Mouse (Mus musculus) urinary bladder, adult 18-20 months (tissue): ENCODE measurements around the gene Klf16.

Source experiments
- DNase-seq, 2 experiments: peaks; one replicate each; pipeline ENCODE4 v3.0.0; 2022; ENCODE audit warnings: low spot score in 2 of 2, mixed read lengths in 2 of 2

The Klf16 gene

DNA sequence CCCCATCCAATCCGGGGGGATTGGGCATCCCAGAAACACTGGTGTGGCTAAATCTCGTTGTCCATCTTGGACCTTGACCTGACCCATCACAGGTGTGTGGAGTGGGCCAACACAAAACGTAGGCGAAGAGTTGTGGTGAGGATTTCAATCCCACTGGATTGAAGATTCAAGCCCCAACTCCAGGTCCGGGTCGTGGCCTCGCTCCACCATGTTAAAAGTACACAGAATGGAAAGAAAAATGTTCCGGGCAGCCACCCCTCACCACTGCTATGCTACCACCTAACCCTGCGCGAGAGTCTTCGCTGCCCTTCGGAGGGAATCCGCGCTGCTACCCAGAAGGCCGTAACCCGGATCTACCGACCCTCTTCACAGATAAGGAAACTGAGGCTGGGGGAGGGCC is 1.2 kb downstream of the Klf16 start:
- no peak for DNase-seq

DNA sequence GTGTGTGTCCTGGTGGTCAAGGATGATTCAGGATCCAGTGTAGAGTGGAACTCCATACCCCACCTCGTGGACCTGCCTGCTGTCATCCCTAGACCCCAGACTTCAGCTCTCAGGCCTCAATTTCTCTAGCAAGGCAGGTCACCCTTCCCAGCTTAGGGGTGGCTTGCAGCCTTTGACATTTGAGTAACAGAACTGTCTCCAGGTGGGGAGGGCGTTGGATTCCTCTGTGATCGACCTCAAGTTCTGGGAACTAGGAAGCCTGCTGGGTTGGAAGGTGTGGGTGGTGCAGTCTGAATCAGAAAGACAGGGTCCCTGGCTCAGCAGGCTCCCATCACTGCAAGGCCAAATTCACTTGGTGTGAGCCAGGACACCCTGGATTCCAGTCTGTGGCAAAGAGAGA is 2.2 kb downstream of the Klf16 start:
- no peak for DNase-seq

- no peak for DNase-seq
Measured at GRCm38 (mm10) chr10:80573944-80574343, 3.2 kb downstream of the Klf16 start.

- DNase-seq, result no peak
Measured at GRCm38 (mm10) chr10:80572477-80572876, 4.6 kb downstream of the Klf16 start.

GRCm38 (mm10) chr10:80570871-80571836 is 6.0 kb downstream of the Klf16 start:
- no peak for DNase-seq

- no peak for DNase-seq
Measured at GRCm38 (mm10) chr10:80570419-80570818, 6.7 kb downstream of the Klf16 start.

- DNase-seq, result peak in 1 of 2 experiments; percentile 42
Measured at GRCm38 (mm10) chr10:80569664-80570066, 7.5 kb downstream of the Klf16 start.

DNA sequence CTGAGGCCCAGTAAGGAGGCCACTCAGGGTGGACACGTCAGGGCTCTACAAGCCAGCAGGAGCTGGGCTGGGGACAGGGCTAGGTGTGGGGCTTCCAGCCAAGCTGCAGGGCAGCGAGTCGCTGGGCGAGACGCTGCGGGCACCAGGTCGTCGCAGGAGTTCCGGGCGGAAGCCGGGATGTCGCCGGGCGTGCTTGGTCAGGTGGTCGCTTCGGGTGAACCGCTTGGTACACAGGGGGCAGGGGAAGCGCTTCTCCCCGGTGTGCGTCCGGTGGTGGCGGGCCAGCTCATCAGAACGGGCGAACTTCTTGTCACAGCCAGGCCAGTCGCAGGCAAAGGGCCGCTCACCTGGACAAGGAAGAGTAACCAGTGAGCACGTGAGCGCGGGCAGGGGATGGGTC is 8.2 kb downstream of the Klf16 start:
- DNase-seq, result no peak

DNA sequence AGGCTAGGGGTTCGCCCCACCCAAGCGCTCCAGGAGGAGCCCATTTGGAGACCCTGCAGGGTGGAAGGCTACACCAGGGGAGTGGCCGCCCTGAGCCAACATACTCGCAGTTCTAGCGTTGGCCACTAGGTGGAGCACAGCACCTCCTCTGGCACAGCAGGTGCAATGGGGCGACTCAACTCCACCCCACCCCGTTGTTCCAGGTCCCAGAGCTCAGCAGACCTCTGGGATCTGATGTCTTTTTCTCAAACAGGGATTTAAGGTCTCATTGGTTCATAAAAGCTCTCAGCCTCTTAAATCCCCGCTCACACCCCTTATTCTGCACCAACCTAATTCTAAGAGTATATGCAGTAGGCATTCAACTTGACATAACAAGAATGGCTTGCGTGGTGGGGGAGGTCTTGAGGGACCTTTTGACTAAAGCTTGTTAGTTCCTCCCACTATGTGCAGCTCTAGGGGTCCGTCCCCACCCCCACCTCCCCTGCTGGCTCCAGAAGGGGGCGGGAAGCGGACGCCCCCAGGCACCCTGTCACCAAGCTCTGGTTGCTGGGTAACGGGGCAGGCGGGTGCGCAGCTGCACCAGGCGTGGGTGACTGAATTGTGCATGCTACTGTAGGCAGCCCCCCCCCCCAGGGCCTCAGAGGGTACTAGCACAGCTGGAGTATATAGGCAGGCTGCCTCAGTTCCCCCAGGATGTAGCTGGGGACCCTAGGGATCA is 10.6 kb downstream of the Klf16 start:
- peak; percentile 61 to 82 for DNase-seq

GRCm38 (mm10) chr10:80561116-80561944 is 15.8 kb downstream of the Klf16 start, which contains the start of gene Rexo1:
Rexo1 (minus strand) TSS chr10:80561560.
- peak; percentile 89 to 93 for DNase-seq

DNA sequence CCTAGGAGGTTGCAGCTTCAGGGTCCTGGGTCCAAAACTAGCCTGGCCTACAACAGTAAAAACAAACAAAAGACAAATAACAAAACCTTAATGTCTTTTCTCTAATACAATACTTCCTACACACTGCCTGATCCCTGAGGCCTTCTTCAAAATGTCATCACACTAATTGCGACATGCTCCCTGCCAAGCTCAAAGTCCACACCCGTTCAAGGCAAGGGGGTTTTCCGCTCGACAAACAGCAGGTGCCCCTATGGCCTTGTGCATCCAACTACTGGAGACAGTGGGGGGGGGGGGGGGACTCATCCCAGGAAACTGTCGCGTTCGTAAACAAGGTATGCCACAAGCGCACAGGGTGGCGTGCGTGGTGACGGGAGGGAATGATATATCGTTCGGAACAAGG is 16.5 kb downstream of the Klf16 start:
- no peak for DNase-seq

- DNase-seq, result no peak
Measured at GRCm38 (mm10) chr10:80559431-80559830, 17.7 kb downstream of the Klf16 start.

DNA sequence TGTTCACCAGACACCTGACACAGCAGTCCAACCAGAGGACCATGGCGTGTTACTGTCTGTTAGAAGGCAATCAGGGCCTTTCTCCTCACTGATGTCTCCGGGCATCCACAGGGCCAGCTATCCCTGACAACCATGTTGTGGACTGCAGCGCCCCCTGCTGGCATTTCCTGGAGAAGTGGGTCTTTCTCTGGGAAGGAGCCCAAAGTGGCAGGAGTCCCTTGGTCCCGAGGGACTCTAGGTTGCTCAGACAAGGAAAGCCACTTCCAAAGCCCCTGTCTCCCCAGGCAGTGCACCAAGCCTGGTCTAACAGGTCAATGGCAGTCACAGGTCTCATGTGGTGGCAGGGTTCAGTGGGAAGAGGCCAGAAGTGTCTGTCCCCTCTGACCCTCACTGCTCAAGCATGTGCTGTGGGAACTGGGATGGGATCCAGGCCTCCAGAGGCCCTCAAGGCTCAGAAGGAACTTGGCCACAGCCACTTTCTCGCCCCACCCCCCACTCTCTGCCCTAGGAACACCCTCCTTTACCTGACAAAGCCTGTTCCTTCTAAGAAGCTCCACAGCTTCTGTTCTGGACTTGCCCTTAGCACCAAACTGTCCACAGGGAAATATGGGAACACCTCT is 19.7 kb downstream of the Klf16 start:
- peak; percentile 42 to 63 for DNase-seq

GRCm38 (mm10) chr10:80553997-80554396 is 23.1 kb downstream of the Klf16 start:
- no peak for DNase-seq

GRCm38 (mm10) chr10:80553575-80553974 is 23.5 kb downstream of the Klf16 start:
- DNase-seq, result no peak

DNA sequence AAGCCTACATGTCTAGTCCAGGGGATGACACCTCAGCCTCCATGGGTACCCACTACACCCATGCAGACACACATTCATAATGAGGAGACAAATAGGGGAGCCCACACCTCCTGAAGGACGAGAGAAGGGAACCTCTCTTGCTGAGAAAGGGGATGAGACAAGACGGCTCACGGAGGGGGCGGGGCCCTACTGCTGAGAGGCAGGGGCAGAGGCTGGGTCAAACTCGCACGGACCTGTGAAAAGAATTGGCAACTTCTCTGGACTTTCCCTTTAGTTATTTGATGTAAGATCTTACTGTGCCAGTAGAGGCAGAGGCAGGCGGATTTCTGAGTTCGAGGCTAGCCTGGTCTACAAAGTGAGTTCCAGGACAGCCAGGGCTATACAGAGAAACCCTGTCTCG is 24.8 kb downstream of the Klf16 start:
- DNase-seq, result no peak

DNA sequence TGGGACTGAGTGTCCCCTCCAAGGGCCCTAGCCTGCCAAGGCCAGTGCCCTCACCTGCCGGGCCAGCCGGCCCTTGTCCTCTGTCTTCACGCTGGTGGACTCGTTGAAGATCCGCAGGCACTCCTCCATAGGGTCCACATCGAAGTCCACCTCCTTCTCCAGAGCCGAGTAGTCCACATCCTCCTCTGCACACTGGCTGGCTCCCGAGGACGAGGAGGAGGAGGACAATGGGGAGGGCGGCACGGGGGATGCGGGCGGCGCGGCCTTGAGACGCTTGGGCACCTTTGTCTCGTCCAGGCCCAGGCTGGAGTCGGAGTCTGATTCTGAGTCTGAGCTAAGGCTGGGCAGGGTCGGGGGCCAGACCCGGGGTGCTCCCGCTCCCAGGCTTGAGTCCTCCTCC is 27.8 kb downstream of the Klf16 start:
- no peak for DNase-seq

- peak; percentile 31 to 52 for DNase-seq
Measured at GRCm38 (mm10) chr10:80548428-80549006, 28.6 kb downstream of the Klf16 start.

GRCm38 (mm10) chr10:80547539-80547938 is 29.6 kb downstream of the Klf16 start:
- DNase-seq, result no peak

- no peak for DNase-seq
Measured at GRCm38 (mm10) chr10:80546945-80547344, 30.2 kb downstream of the Klf16 start.

GRCm38 (mm10) chr10:80545590-80545989 is 31.5 kb downstream of the Klf16 start:
- no peak for DNase-seq
